Mouse (Mus musculus) hindbrain, embryonic 13.5 days (tissue): ENCODE measurements around the gene Cyp2a22. TPM values are rescaled to one million over a fixed set of nuclear protein-coding genes. Genes with fewer than 3 reads are reported as not detected.
"Not testable (repeated sequence)": the region's sequence is repeated elsewhere in the genome, so short reads cannot be mapped to it uniquely, and the experiment has no call there.

Source experiments
- ATAC-seq: fragments of 200-750 bp; cut with Nextera tagmentation; 2 replicates; pipeline ENCODE4 v1.8.0; 2017; ENCODE audit warnings: moderate TSS enrichment; ENCODE audit not compliant: low FRiP score
- H3K27ac ChIP-seq: fragments of 300-500 bp; sonication (generic); 2 replicates; pipeline ENCODE4 v1.5.1; 2015; ENCODE audit warnings: inconsistent platforms, mild to moderate bottlenecking, moderate library complexity
- H3K27me3 ChIP-seq: fragments of 300-500 bp; sonication (generic); 2 replicates; pipeline ENCODE4 v1.6.1; 2015; ENCODE audit warnings: mild to moderate bottlenecking, inconsistent platforms
- H3K36me3 ChIP-seq: fragments of 300-500 bp; sonication (generic); 2 replicates; pipeline ENCODE4 v1.6.1; 2015; ENCODE audit warnings: mild to moderate bottlenecking, inconsistent platforms
- H3K4me1 ChIP-seq: fragments of 300-500 bp; sonication (generic); replicated peaks from 2 replicates; pipeline ENCODE4 v1.6.1; 2015; ENCODE audit warnings: inconsistent platforms
- H3K4me2 ChIP-seq: fragments of 300-500 bp; sonication (generic); 2 replicates; pipeline ENCODE4 v1.6.1; 2015; ENCODE audit warnings: inconsistent platforms, mild to moderate bottlenecking, moderate library complexity
- H3K4me3 ChIP-seq: fragments of 300-500 bp; sonication (generic); 2 replicates; pipeline ENCODE4 v1.5.1; 2015; ENCODE audit warnings: mild to moderate bottlenecking, inconsistent platforms
- H3K9ac ChIP-seq: fragments of 300-500 bp; sonication (generic); 2 replicates; pipeline ENCODE4 v1.6.1; 2015; ENCODE audit warnings: mild to moderate bottlenecking, inconsistent platforms
- H3K9me3 ChIP-seq: fragments of 300-500 bp; sonication (generic); 2 replicates; pipeline ENCODE4 v1.6.1; 2016; ENCODE audit warnings: inconsistent platforms
- WGBS: fragments of 180-500 bp; shearing (Covaris S2); methylation state at CpG from one replicate; pipeline ENCODE4 v1.1.7; 2015; 5-methylcytosine and 5-hydroxymethylcytosine counted together
- polyA plus RNA-seq: library from polyadenylated mRNA; unstranded; fragments of >200 nt; fragmentation: Nextera tagmentation; extraction: Ambion mirVana; gene quantifications from 2 replicates; pipeline ENCODE4 v1.2.1, GENCODE M21; 2015

Cyp2a22 gene
- not detected in 2 replicates for polyA plus RNA-seq

GRCm38 (mm10) chr7:26939262-26939661 lies at the start of gene Cyp2a22:
Cyp2a22 (minus strand) TSS chr7:26939384.
- peaks cover 30% of the 10 kb centered on the region for H3K9me3 ChIP-seq
- no peak within 1 kb of the TSS for H3K27ac ChIP-seq
- no peaks in the 10 kb centered on the region for H3K36me3 ChIP-seq
- no peak for ATAC-seq
- no peaks in the 10 kb centered on the region for H3K4me1 ChIP-seq
- 85% methylated on average over 4 of the region's 4 CpGs for WGBS
- H3K9ac ChIP-seq, result no peak within 1 kb of the TSS
- H3K4me2 ChIP-seq, result no peak within 1 kb of the TSS
- H3K4me3 ChIP-seq, result no peak within 1 kb of the TSS
- H3K27me3 ChIP-seq, result no peaks in the 10 kb centered on the region

GRCm38 (mm10) chr7:26983151-26983550 lies 44.0 kb upstream of the Cyp2a22 start:
- WGBS, result 23% methylated on average over 1 of the region's 1 CpGs
- H3K36me3 ChIP-seq, H3K4me3 ChIP-seq, H3K27me3 ChIP-seq, ATAC-seq, H3K9ac ChIP-seq, H3K4me1 ChIP-seq, H3K9me3 ChIP-seq, H3K4me2 ChIP-seq, H3K27ac ChIP-seq: not testable (repeated sequence)

- no peak overlapping the region for H3K4me2 ChIP-seq
- ATAC-seq, result no peak
- H3K36me3 ChIP-seq, result no peaks in the 10 kb centered on the region
- H3K27ac ChIP-seq, result no peak overlapping the region
- WGBS, result 43% methylated on average over 1 of the region's 1 CpGs
- H3K27me3 ChIP-seq, result no peaks in the 10 kb centered on the region
- H3K9ac ChIP-seq, result no peak overlapping the region
- H3K4me1 ChIP-seq, result no peaks in the 10 kb centered on the region
- peaks cover 8% of the 10 kb centered on the region; the same call in 1 of the 2 replicates for H3K9me3 ChIP-seq
- H3K4me3 ChIP-seq, result no peak overlapping the region
These were observed 43.4 kb upstream of the Cyp2a22 start for GRCm38 (mm10) chr7:26982551-26982950.

- WGBS, result 80% methylated on average over 1 of the region's 1 CpGs
- H3K9me3 ChIP-seq, H3K9ac ChIP-seq, H3K4me1 ChIP-seq, ATAC-seq, H3K4me2 ChIP-seq, H3K27ac ChIP-seq, H3K4me3 ChIP-seq, H3K27me3 ChIP-seq, H3K36me3 ChIP-seq: not testable (repeated sequence)
These were observed 42.8 kb upstream of the Cyp2a22 start for GRCm38 (mm10) chr7:26981937-26982336.

- H3K4me2 ChIP-seq, H3K27me3 ChIP-seq, H3K4me3 ChIP-seq, H3K9ac ChIP-seq, H3K9me3 ChIP-seq, H3K36me3 ChIP-seq, H3K4me1 ChIP-seq, ATAC-seq, H3K27ac ChIP-seq: not testable (repeated sequence)
- WGBS, result 84% methylated on average over 2 of the region's 2 CpGs
These were observed 42.3 kb upstream of the Cyp2a22 start for GRCm38 (mm10) chr7:26981464-26981863.

- H3K9ac ChIP-seq, H3K4me3 ChIP-seq: not testable (repeated sequence)
- WGBS, result 85% methylated on average over 1 of the region's 1 CpGs
These were observed 23.2 kb upstream of the Cyp2a22 start for GRCm38 (mm10) chr7:26962371-26962770.

GRCm38 (mm10) chr7:26953306-26953705 lies 14.1 kb upstream of the Cyp2a22 start:
- not testable (repeated sequence) for H3K9ac ChIP-seq, H3K9me3 ChIP-seq, H3K4me2 ChIP-seq

More at GRCm38 (mm10) chr7:26962371-26962770, 23.2 kb upstream of the Cyp2a22 start:
- not testable (repeated sequence) for ATAC-seq, H3K27ac ChIP-seq, H3K4me1 ChIP-seq, H3K9me3 ChIP-seq, H3K4me2 ChIP-seq, H3K36me3 ChIP-seq, H3K27me3 ChIP-seq

GRCm38 (mm10) chr7:26952671-26953070 lies 13.5 kb upstream of the Cyp2a22 start:
- H3K9me3 ChIP-seq, ATAC-seq, H3K27me3 ChIP-seq, H3K4me2 ChIP-seq, H3K9ac ChIP-seq, H3K27ac ChIP-seq, H3K4me1 ChIP-seq, H3K36me3 ChIP-seq, H3K4me3 ChIP-seq: not testable (repeated sequence)
- WGBS, result 85% methylated on average over 3 of the region's 3 CpGs

More at GRCm38 (mm10) chr7:26953306-26953705, 14.1 kb upstream of the Cyp2a22 start:
- not testable (repeated sequence) for H3K4me1 ChIP-seq, H3K27ac ChIP-seq, ATAC-seq, H3K36me3 ChIP-seq, H3K27me3 ChIP-seq, H3K4me3 ChIP-seq
- WGBS, result 94% methylated on average over 2 of the region's 2 CpGs

- H3K4me1 ChIP-seq, H3K36me3 ChIP-seq, H3K27me3 ChIP-seq, H3K4me2 ChIP-seq, H3K27ac ChIP-seq, H3K9ac ChIP-seq, H3K4me3 ChIP-seq, ATAC-seq: not testable (repeated sequence)
- peaks cover 18% of the 10 kb centered on the region for H3K9me3 ChIP-seq
- WGBS, result 56% methylated on average over 2 of the region's 2 CpGs
These were observed 2.2 kb upstream of the Cyp2a22 start for GRCm38 (mm10) chr7:26941320-26941925.

GRCm38 (mm10) chr7:26917114-26917513 lies 22.1 kb downstream of the Cyp2a22 start:
- not testable (repeated sequence) for H3K27me3 ChIP-seq, H3K4me1 ChIP-seq, H3K9ac ChIP-seq, H3K36me3 ChIP-seq, H3K27ac ChIP-seq, H3K4me2 ChIP-seq, ATAC-seq, H3K4me3 ChIP-seq, H3K9me3 ChIP-seq
- WGBS, result 81% methylated on average over 2 of the region's 2 CpGs

Other genes starting within 250 kb of the Cyp2a22 start
- gene Cyp2b19, start 182.2 kb downstream of the Cyp2a22 start, polyA plus RNA-seq, result 0.40 and 0.53 TPM in 2 replicates
- gene Cyp2g1, start 130.5 kb downstream of the Cyp2a22 start, polyA plus RNA-seq, result not detected in 2 replicates
- gene Cyp2a5, start 104.1 kb downstream of the Cyp2a22 start, polyA plus RNA-seq, result 0.43 and 0.70 TPM in 2 replicates
- not detected in 2 replicates for gene Cyp2a12, start 89.7 kb upstream of the Cyp2a22 start, polyA plus RNA-seq
- gene Cyp2f2, start 180.5 kb upstream of the Cyp2a22 start, polyA plus RNA-seq, result 0.12 TPM in 1 of 2 replicates, not detected in the other
- gene Cyp2t4, start 214.3 kb upstream of the Cyp2a22 start, polyA plus RNA-seq, result 0.17 and 0.19 TPM in 2 replicates
- 89.9 and 92.1 TPM in 2 replicates for gene Egln2, start 227.4 kb upstream of the Cyp2a22 start, polyA plus RNA-seq
- gene Rab4b, start 239.5 kb upstream of the Cyp2a22 start, polyA plus RNA-seq, result 119 and 123 TPM in 2 replicates
- gene Gm21983, start 241.7 kb upstream of the Cyp2a22 start, polyA plus RNA-seq, result 1.2 TPM in 1 of 2 replicates, not detected in the other
- 10.8 and 11.3 TPM in 2 replicates for gene Mia, start 241.8 kb upstream of the Cyp2a22 start, polyA plus RNA-seq